Mouse (Mus musculus) kidney, adult 18-20 months (tissue): ENCODE data around the gene Hc.

Experiments
- DNase-seq: peaks from one replicate; pipeline ENCODE4 v3.0.0; 2021

Hc gene

DNA sequence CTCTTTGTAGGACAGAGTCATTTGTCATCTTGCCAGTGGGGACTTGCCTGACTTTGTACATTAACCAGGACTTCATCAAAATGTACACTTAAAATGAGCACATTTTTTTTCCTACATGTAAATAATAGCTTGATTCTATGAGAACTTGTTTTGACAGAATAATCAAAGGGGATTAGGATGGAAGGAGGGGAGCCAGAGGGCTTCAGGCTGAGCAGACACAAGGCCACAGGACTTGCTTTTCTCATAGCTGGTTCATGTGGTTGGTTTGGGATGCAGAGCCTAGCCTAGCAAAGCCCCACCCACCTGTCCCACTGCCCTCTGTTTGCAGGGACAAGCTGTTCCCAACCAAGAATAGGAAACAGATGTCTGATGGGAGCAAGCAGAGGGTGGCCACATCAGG lies 109.8 kb downstream of the Hc start:
- no peak for DNase-seq

DNA sequence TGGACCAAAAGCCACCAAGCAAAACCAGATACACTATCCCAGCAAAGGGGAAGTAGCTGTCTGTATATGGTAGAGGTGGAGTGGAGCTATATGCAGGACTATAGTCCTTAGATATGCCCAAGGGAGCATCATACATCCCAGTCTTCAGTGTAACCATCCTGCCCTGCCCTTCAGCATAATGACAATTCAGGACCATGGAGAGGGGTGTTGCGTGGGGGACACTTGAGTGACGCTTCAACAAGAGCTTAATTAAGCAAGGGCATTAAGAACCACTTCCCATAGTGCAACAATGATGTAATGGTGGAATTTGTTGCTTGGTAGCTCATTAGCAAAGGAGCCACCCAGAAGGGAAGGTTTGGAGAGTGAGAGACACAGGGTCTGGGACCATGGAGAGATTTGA lies 112.6 kb downstream of the Hc start:
- no peak for DNase-seq

DNA sequence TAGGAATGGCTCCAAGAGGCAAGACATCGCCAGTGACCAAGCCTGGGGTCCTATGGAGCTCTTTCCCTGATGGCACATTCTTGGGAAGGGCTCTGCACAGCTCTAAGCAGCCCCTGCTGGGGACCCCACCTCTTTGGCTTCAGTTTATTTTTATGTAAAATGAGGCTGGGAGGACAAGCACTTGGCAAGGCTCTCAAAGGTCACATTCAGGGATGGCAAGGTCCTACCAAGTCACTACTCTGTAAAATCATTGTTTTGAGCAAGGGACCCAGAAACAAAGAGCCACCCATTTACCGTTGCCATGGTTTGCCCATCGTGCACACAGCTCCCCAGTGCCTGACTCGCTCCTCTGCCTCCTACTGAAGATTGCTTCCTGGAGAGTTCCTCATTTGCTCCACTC lies 115.2 kb downstream of the Hc start:
- no peak for DNase-seq

GRCm38 (mm10) chr2:34945580-34945979 lies 115.7 kb downstream of the Hc start:
- no peak for DNase-seq

GRCm38 (mm10) chr2:34944761-34945160 lies 116.5 kb downstream of the Hc start:
- no peak for DNase-seq

DNA sequence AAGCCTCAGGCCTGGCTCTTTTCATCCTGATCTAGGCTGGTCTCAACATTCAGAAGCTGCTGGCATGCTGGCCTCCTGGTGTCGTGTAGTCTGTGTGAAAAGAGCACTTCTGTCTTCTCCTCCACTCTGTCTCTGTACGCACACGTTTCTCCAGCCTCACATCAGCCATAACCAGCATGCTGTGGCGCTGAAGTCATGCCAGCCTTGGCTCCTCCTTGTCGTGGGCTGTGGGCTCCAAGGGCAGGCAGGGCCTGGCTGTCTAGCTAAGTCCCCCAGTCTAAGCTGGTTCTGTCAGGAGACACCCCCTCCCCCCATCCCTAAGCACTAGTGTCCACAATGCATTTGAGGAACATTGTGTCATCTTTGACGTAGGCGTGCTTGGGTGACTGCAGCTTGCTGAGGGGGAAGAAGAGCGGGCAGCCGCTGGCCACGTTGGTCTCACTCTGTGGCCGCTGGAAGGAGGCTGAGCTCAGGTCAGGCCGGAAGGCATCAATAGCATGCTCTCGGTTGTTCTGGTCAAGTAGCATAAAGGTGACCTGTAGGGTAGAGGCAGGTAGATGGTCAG lies 117.6 kb downstream of the Hc start:
- DNase-seq: no peak

DNA sequence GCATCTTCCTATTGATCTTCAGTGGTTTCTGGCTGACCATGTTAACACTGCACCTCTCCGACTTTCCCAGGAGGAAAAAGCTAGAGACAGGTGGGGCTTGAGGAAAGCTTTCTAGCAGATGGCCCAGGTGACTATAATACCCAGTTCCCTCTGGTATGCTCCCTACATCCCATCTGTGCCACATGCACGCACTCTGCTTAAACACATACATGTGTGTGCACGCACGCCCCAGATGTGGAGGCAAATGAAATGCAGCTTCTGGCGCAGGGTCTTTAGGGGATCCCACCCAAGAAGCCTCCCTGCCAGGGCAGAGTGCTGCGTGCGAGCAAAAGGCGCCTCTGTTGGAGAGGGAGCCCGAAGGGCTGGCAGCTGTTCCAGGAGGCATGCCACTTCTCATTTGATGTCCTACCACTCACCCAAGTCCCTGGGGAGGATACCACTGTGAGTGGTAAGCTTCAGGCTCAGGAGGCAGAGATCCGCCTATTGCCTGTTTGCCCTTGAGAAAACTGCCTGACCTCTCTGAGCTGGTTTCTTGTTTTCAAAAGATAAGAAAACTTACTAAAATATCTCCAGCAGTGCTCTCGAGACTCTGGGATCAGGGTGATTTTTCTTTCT lies 120.1 kb downstream of the Hc start:
- no peak for DNase-seq

DNA sequence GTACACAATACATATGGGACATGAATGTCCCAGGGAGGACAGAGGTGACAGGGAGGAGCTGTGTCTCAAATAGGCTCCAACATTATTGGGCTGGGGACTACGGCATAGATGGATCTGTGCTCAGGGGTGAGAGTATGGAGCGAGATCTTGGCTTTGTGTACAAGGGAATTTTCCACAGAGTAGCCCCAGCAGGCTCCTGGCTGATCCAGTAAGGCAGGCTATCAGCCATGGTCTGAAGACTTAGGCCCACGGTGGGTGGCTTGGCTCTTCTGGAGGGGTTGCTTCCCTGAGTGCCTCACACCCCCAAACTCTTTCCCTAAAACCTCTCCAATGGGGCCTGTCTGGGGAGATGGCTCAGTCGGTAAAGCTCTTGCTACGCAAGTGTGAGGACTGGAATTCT lies 121.0 kb downstream of the Hc start:
- no peak for DNase-seq

DNA sequence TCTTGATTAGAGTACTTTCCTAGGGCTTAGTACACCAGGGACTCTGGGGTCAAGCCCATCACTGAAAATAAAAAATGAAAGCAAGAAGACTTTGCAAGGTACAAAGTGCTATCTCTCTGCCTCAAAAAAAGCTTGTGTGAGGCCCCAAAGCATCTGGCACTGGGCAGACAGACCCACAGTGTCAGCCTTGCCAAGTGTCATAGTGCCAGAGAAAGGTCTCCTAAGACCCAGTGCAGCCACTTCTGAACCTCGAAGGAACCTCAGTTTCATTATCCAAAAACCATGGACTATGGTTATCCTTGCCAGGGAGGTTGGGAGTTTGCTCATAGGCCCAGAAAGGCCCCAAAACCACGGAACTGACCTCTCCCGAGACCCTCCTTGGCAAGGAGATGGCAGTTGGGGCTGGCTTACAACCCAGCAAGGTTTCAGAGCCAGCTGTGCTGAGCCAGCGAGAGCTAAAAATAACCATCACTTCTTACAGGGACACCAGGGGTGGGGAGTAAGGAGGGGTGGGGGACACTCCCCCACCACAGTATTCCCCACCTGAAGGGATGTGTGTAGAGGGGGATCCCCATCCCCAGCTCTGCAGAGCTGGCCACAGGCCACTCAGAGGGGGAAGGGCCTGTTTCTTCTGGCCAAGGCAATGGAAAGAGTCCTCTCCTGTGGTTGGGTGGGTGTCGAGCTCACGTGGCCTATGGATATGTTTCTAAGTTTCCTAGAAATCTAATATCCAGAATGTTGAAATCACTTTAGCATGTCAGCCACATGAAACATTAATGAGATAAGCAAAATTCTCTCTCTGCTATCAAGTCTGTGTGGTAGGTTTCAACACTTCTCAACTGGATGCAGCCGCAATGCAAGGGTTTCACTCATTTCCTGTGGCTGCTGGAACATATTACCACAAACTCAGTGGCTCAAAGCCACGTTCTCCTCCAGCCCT lies 122.7 kb downstream of the Hc start:
- DNase-seq: no peak

GRCm38 (mm10) chr2:34937460-34937859 lies 123.8 kb downstream of the Hc start:
- no peak for DNase-seq
